Mouse (Mus musculus): ENCODE results near the gene Nfkb1. TPM values are rescaled to one million over a fixed set of nuclear protein-coding genes. Genes with fewer than 3 reads are reported as not detected.

The Nfkb1 gene
- total and polyA plus RNA-seq, 2 experiments from 2014 or later = 4.2 to 26.2 TPM

- DNase-seq (ENCODE audit: low spot score) (no peak), ATAC-seq (ENCODE audit: low FRiP score) (no peak)
- 93% methylated on average over 3 of the region's 3 CpGs for WGBS
- Histone ChIP-seq H3K9ac (replicated peaks; ENCODE audit: low read length, poor library complexity, severe bottlenecking) (no peak overlapping the region), H3K27me3 (ENCODE audit: insufficient read depth, low read length) (no peaks in the 10 kb centered on the region), H3K4me3 (ENCODE audit: low read depth, low read length) (no peak overlapping the region), H3K27ac (ENCODE audit: low read depth, low read length) (no peak overlapping the region), H3K4me2 (ENCODE audit: low read depth, low read length, poor library complexity, severe bottlenecking) (no peak overlapping the region), H3K9me3 (ENCODE audit: low read length) (no peaks in the 10 kb centered on the region), H3K4me1 (ENCODE audit: insufficient read depth, low read length) (no peaks in the 10 kb centered on the region), H3K36me3 (ENCODE audit: insufficient read depth, low read length) (peaks cover 40% of the 10 kb centered on the region)
- no peak for TF ChIP-seq CTCF (IDR thresholded peaks at IDR 0.05)
Observed at GRCm38 (mm10) chr3:135598355-135598754, 93.0 kb downstream of the Nfkb1 start.

- no peak for TF ChIP-seq CTCF (IDR thresholded peaks at IDR 0.05)
- Histone ChIP-seq H3K4me1 (ENCODE audit: insufficient read depth, low read length) (no peaks in the 10 kb centered on the region), H3K36me3 (ENCODE audit: insufficient read depth, low read length) (peaks cover 36% of the 10 kb centered on the region), H3K27ac (ENCODE audit: low read depth, low read length) (no peak overlapping the region), H3K9ac (replicated peaks; ENCODE audit: low read length, poor library complexity, severe bottlenecking) (no peak overlapping the region), H3K4me2 (ENCODE audit: low read depth, low read length, poor library complexity, severe bottlenecking) (no peak overlapping the region), H3K4me3 (ENCODE audit: low read depth, low read length) (no peak overlapping the region), H3K27me3 (ENCODE audit: insufficient read depth, low read length) (no peaks in the 10 kb centered on the region), H3K9me3 (ENCODE audit: low read length) (no peaks in the 10 kb centered on the region)
- 54% methylated on average over 4 of the region's 4 CpGs for WGBS
- ATAC-seq (ENCODE audit: low FRiP score) (no peak), DNase-seq (ENCODE audit: low spot score) (no peak)
Observed at GRCm38 (mm10) chr3:135597014-135597413, 94.3 kb downstream of the Nfkb1 start.

GRCm38 (mm10) chr3:135594238-135594917 lies 97.0 kb downstream of the Nfkb1 start:
- no peak overlapping the region for H3K4me3 ChIP-seq (ENCODE audit: low read depth, low read length)
- DNase-seq (ENCODE audit: low spot score) (peak; percentile 26), ATAC-seq (ENCODE audit: low FRiP score) (peak; percentile 43; the same call in 1 of the 2 replicates)
- H3K36me3 ChIP-seq (ENCODE audit: insufficient read depth, low read length) = peaks cover 32% of the 10 kb centered on the region
- 74% methylated on average over 21 of the region's 21 CpGs for whole genome bisulfite sequencing
- peak overlapping the region; percentile 51; the same call in 1 of the 2 replicates for H3K27ac ChIP-seq (ENCODE audit: low read depth, low read length)
- H3K4me2 ChIP-seq (ENCODE audit: low read depth, low read length, poor library complexity, severe bottlenecking) = no peak overlapping the region
- H3K9ac ChIP-seq (replicated peaks; ENCODE audit: low read length, poor library complexity, severe bottlenecking) = no peak overlapping the region
- TF ChIP-seq CTCF (IDR thresholded peaks at IDR 0.05) = no peak
- no peaks in the 10 kb centered on the region for H3K4me1 ChIP-seq (ENCODE audit: insufficient read depth, low read length)
- H3K9me3 ChIP-seq (ENCODE audit: low read length) = no peaks in the 10 kb centered on the region
- no peaks in the 10 kb centered on the region for H3K27me3 ChIP-seq (ENCODE audit: insufficient read depth, low read length)

GRCm38 (mm10) chr3:135592011-135592410 lies 99.3 kb downstream of the Nfkb1 start:
- Histone ChIP-seq H3K4me2 (ENCODE audit: low read depth, low read length, poor library complexity, severe bottlenecking) (no peak overlapping the region), H3K4me1 (ENCODE audit: insufficient read depth, low read length) (no peaks in the 10 kb centered on the region), H3K4me3 (ENCODE audit: low read depth, low read length) (no peak overlapping the region), H3K9me3 (ENCODE audit: low read length) (no peaks in the 10 kb centered on the region), H3K9ac (replicated peaks; ENCODE audit: low read length, poor library complexity, severe bottlenecking) (no peak overlapping the region), H3K27me3 (ENCODE audit: insufficient read depth, low read length) (no peaks in the 10 kb centered on the region), H3K36me3 (ENCODE audit: insufficient read depth, low read length) (peaks cover 44% of the 10 kb centered on the region), H3K27ac (ENCODE audit: low read depth, low read length) (no peak overlapping the region)
- WGBS = 72% methylated on average over 4 of the region's 4 CpGs
- ATAC-seq (ENCODE audit: low FRiP score) (no peak), DNase-seq (ENCODE audit: low spot score) (no peak)
- no peak for TF ChIP-seq CTCF (IDR thresholded peaks at IDR 0.05)

GRCm38 (mm10) chr3:135591376-135591775 lies 100.0 kb downstream of the Nfkb1 start:
- no peak for TF ChIP-seq CTCF (IDR thresholded peaks at IDR 0.05)
- H3K36me3 ChIP-seq (ENCODE audit: insufficient read depth, low read length) = peaks cover 46% of the 10 kb centered on the region
- no peak for ATAC-seq (ENCODE audit: low FRiP score)

GRCm38 (mm10) chr3:135590471-135590870 lies 100.9 kb downstream of the Nfkb1 start:
- H3K4me2 ChIP-seq (ENCODE audit: low read depth, low read length, poor library complexity, severe bottlenecking) = no peak overlapping the region
- WGBS = 90% methylated on average over 4 of the region's 4 CpGs
- peaks cover 50% of the 10 kb centered on the region for H3K36me3 ChIP-seq (ENCODE audit: insufficient read depth, low read length)

More at GRCm38 (mm10) chr3:135591376-135591775, 100.0 kb downstream of the Nfkb1 start:
- H3K4me2 ChIP-seq (ENCODE audit: low read depth, low read length, poor library complexity, severe bottlenecking) = no peak overlapping the region
- H3K27me3 ChIP-seq (ENCODE audit: insufficient read depth, low read length) = no peaks in the 10 kb centered on the region
- H3K27ac ChIP-seq (ENCODE audit: low read depth, low read length) = no peak overlapping the region
- no peak overlapping the region for H3K9ac ChIP-seq (replicated peaks; ENCODE audit: low read length, poor library complexity, severe bottlenecking)
- 76% methylated on average over 5 of the region's 5 CpGs for WGBS
- no peaks in the 10 kb centered on the region for H3K4me1 ChIP-seq (ENCODE audit: insufficient read depth, low read length)
- H3K4me3 ChIP-seq (ENCODE audit: low read depth, low read length) = no peak overlapping the region
- DNase-seq (ENCODE audit: low spot score) = no peak
- no peaks in the 10 kb centered on the region for H3K9me3 ChIP-seq (ENCODE audit: low read length)

More at GRCm38 (mm10) chr3:135590471-135590870, 100.9 kb downstream of the Nfkb1 start:
- ATAC-seq (ENCODE audit: low FRiP score) (no peak), DNase-seq (ENCODE audit: low spot score) (no peak)
- no peak for TF ChIP-seq CTCF (IDR thresholded peaks at IDR 0.05)
- H3K27me3 ChIP-seq (ENCODE audit: insufficient read depth, low read length) = no peaks in the 10 kb centered on the region
- H3K27ac ChIP-seq (ENCODE audit: low read depth, low read length) = no peak overlapping the region
- no peaks in the 10 kb centered on the region for H3K4me1 ChIP-seq (ENCODE audit: insufficient read depth, low read length)
- no peak overlapping the region for H3K4me3 ChIP-seq (ENCODE audit: low read depth, low read length)
- H3K9me3 ChIP-seq (ENCODE audit: low read length) = no peaks in the 10 kb centered on the region
- H3K9ac ChIP-seq (replicated peaks; ENCODE audit: low read length, poor library complexity, severe bottlenecking) = no peak overlapping the region
